Mouse (Mus musculus) gastrocnemius, postnatal 14 days (tissue): Measurements from ENCODE around the gene Klk1b9. TPM values are rescaled to one million over a fixed set of nuclear protein-coding genes. Genes with fewer than 3 reads are reported as not detected.

ENCODE experiments used
- total RNA-seq, 2 experiments: library from RNA; stranded (reverse); gene quantifications; 2 replicates each; pipeline ENCODE4 v1.2.3; 2021

The Klk1b9 gene
- total RNA-seq, 2 experiments from 2014 or later = not detected

Other genes starting within 250 kb of the Klk1b9 start
- gene Klk12, start 207.2 kb upstream of the Klk1b9 start, total RNA-seq = not detected
- not detected for gene Klk11, start 201.5 kb upstream of the Klk1b9 start, total RNA-seq
- under 1 TPM in 1 of 2 experiments, not detected in 1; 0.22 TPM for gene Klk10, start 195.0 kb upstream of the Klk1b9 start, total RNA-seq
- gene Klk9, start 184.2 kb upstream of the Klk1b9 start, total RNA-seq = not detected
- 1 to 10 TPM; 2.4 to 2.7 TPM for gene Klk8, start 178.5 kb upstream of the Klk1b9 start, total RNA-seq
- gene Klk7, start 164.8 kb upstream of the Klk1b9 start, total RNA-seq = not detected
- not detected for gene Klk6, start 151.6 kb upstream of the Klk1b9 start, total RNA-seq
- gene Klk5, start 134.1 kb upstream of the Klk1b9 start, total RNA-seq = not detected
- not detected for gene Klk4, start 94.9 kb upstream of the Klk1b9 start, total RNA-seq
- gene Klk15, start 42.3 kb upstream of the Klk1b9 start, total RNA-seq = not detected
- under 1 TPM in 1 of 2 experiments, not detected in 1; 0.25 TPM for gene Klk1b8, start 25.4 kb upstream of the Klk1b9 start, total RNA-seq
- not detected for gene Klk1b1, start 9.3 kb upstream of the Klk1b9 start, total RNA-seq
- gene Klk1b11, start 19.8 kb downstream of the Klk1b9 start, total RNA-seq = not detected
- gene Klk1b26, start 36.1 kb downstream of the Klk1b9 start, total RNA-seq = under 1 TPM in 1 of 2 experiments, not detected in 1; 0.21 TPM
- not detected for gene Klk1b27, start 76.2 kb downstream of the Klk1b9 start, total RNA-seq
- gene Klk1b21, start 126.3 kb downstream of the Klk1b9 start, total RNA-seq = not detected
- gene Klk1b22, start 136.6 kb downstream of the Klk1b9 start, total RNA-seq = not detected
- gene Klk1b16, start 160.7 kb downstream of the Klk1b9 start, total RNA-seq = not detected
- gene Klk1b24, start 212.2 kb downstream of the Klk1b9 start, total RNA-seq = not detected
- gene Klk1b3, start 222.1 kb downstream of the Klk1b9 start, total RNA-seq = not detected
- gene Klk1b4, start 231.4 kb downstream of the Klk1b9 start, total RNA-seq = not detected
- gene Klk1b5, start 239.9 kb downstream of the Klk1b9 start, total RNA-seq = not detected
- under 1 TPM in 1 of 2 experiments, not detected in 1; 0.23 TPM for gene Klk1, start 249.3 kb downstream of the Klk1b9 start, total RNA-seq